Mouse (Mus musculus) stomach, embryonic 14.5 days (tissue): ENCODE data around the gene Cdk15. TPM values are rescaled to one million over a fixed set of nuclear protein-coding genes. Genes with fewer than 3 reads are reported as not detected.

Source experiments
- ATAC-seq: fragments of 200-750 bp; cut with Nextera tagmentation; 2 replicates; pipeline ENCODE4 v1.8.0; 2017; ENCODE audit warnings: low read depth, moderate TSS enrichment; ENCODE audit not compliant: insufficient number of reproducible peaks, insufficient read depth, low FRiP score
- H3K27ac ChIP-seq: fragments of 300-500 bp; sonication (generic); 2 replicates; pipeline ENCODE4 v1.5.1; 2014; ENCODE audit warnings: mild to moderate bottlenecking, low read length, moderate library complexity, mixed read lengths
- H3K27me3 ChIP-seq: fragments of 300-500 bp; sonication (generic); 2 replicates; pipeline ENCODE4 v1.6.1; 2014; ENCODE audit warnings: low read length, control low read depth, mixed read lengths; ENCODE audit not compliant: control insufficient read depth, insufficient read depth
- H3K36me3 ChIP-seq: fragments of 300-500 bp; sonication (generic); 2 replicates; pipeline ENCODE4 v1.6.1; 2014; ENCODE audit warnings: mild to moderate bottlenecking, control low read depth, low read length, moderate library complexity, mixed read lengths; ENCODE audit not compliant: control insufficient read depth, insufficient read depth
- H3K4me1 ChIP-seq: fragments of 300-500 bp; sonication (generic); 2 replicates; pipeline ENCODE4 v1.6.1; 2014; ENCODE audit warnings: low read length, control low read depth, mixed read lengths; ENCODE audit not compliant: control insufficient read depth, insufficient read depth
- H3K4me2 ChIP-seq: fragments of 300-500 bp; sonication (generic); replicated peaks from 2 replicates; pipeline ENCODE4 v1.6.1; 2014; ENCODE audit warnings: low read depth, low read length, control low read depth
- H3K4me3 ChIP-seq: fragments of 300-500 bp; sonication (generic); 2 replicates; pipeline ENCODE4 v1.5.1; 2014; ENCODE audit warnings: low read depth, low read length, control low read depth
- H3K9ac ChIP-seq: fragments of 300-500 bp; sonication (generic); replicated peaks from 2 replicates; pipeline ENCODE4 v1.6.1; 2014; ENCODE audit warnings: low read depth, mild to moderate bottlenecking, control low read depth, low read length, moderate library complexity, mixed read lengths
- H3K9me3 ChIP-seq: fragments of 300-500 bp; sonication (generic); 2 replicates; pipeline ENCODE4 v1.6.1; 2016; ENCODE audit warnings: low read depth, low read length, control low read depth; ENCODE audit not compliant: control insufficient read depth
- WGBS: fragments of 180-500 bp; shearing (Covaris S2); extraction: QIAGEN DNeasy Blood & Tissue Kit; methylation state at CpG from one replicate; pipeline ENCODE4 v1.1.7; 2014; 5-methylcytosine and 5-hydroxymethylcytosine counted together
- polyA plus RNA-seq: library from polyadenylated mRNA; unstranded; fragments of >200 nt; fragmentation: Nextera tagmentation; extraction: Ambion mirVana; gene quantifications from 2 replicates; pipeline ENCODE4 v1.2.1, GENCODE M21; 2014

Cdk15 gene
- polyA plus RNA-seq, 1 experiment from 2014 or later = not detected

- no peaks in the 10 kb centered on the region for H3K9me3 ChIP-seq
- no peak for ATAC-seq
- H3K4me2 ChIP-seq = no peak overlapping the region
- WGBS = 60% methylated on average over 8 of the region's 8 CpGs
- no peak overlapping the region for H3K27ac ChIP-seq
- H3K4me1 ChIP-seq = no peaks in the 10 kb centered on the region
- no peak overlapping the region for H3K4me3 ChIP-seq
- no peak overlapping the region for H3K9ac ChIP-seq
- no peaks in the 10 kb centered on the region for H3K27me3 ChIP-seq
- no peaks in the 10 kb centered on the region for H3K36me3 ChIP-seq
Measured at GRCm38 (mm10) chr1:59287733-59288132, 31.0 kb downstream of the Cdk15 start.

GRCm38 (mm10) chr1:59291652-59292051 lies 34.9 kb downstream of the Cdk15 start:
- Histone ChIP-seq H3K27me3 (no peaks in the 10 kb centered on the region), H3K4me1 (no peaks in the 10 kb centered on the region), H3K4me2 (no peak overlapping the region), H3K27ac (no peak overlapping the region), H3K36me3 (no peaks in the 10 kb centered on the region), H3K9ac (no peak overlapping the region), H3K9me3 (no peaks in the 10 kb centered on the region), H3K4me3 (no peak overlapping the region)
- WGBS = 47% methylated on average over 2 of the region's 2 CpGs
- ATAC-seq = no peak

- Histone ChIP-seq H3K27ac (no peak overlapping the region), H3K4me2 (no peak overlapping the region), H3K36me3 (no peaks in the 10 kb centered on the region), H3K9ac (no peak overlapping the region), H3K4me3 (no peak overlapping the region), H3K27me3 (no peaks in the 10 kb centered on the region), H3K9me3 (no peaks in the 10 kb centered on the region), H3K4me1 (no peaks in the 10 kb centered on the region)
- no peak for ATAC-seq
- WGBS = 61% methylated on average over 1 of the region's 1 CpGs
Measured at GRCm38 (mm10) chr1:59295769-59296168, 39.1 kb downstream of the Cdk15 start.

- no peak overlapping the region for H3K4me2 ChIP-seq
- H3K27ac ChIP-seq = no peak overlapping the region
- H3K36me3 ChIP-seq = no peaks in the 10 kb centered on the region
Measured at GRCm38 (mm10) chr1:59297167-59297566, 40.5 kb downstream of the Cdk15 start.

GRCm38 (mm10) chr1:59298491-59299090 lies 41.9 kb downstream of the Cdk15 start:
- Histone ChIP-seq H3K4me3 (no peak overlapping the region), H3K9ac (no peak overlapping the region), H3K4me1 (no peaks in the 10 kb centered on the region), H3K27me3 (no peaks in the 10 kb centered on the region), H3K36me3 (no peaks in the 10 kb centered on the region), H3K4me2 (no peak overlapping the region), H3K27ac (no peak overlapping the region), H3K9me3 (no peaks in the 10 kb centered on the region)
- 43% methylated on average over 9 of the region's 9 CpGs for WGBS
- ATAC-seq = no peak

More at GRCm38 (mm10) chr1:59297167-59297566, 40.5 kb downstream of the Cdk15 start:
- no peak for ATAC-seq
- Histone ChIP-seq H3K4me1 (no peaks in the 10 kb centered on the region), H3K27me3 (no peaks in the 10 kb centered on the region), H3K9ac (no peak overlapping the region), H3K4me3 (no peak overlapping the region), H3K9me3 (no peaks in the 10 kb centered on the region)
- WGBS = 74% methylated on average over 3 of the region's 3 CpGs

- no peak overlapping the region for H3K4me3 ChIP-seq
- H3K4me2 ChIP-seq = no peak overlapping the region
- H3K9me3 ChIP-seq = no peaks in the 10 kb centered on the region
- no peak overlapping the region for H3K9ac ChIP-seq
- H3K36me3 ChIP-seq = no peaks in the 10 kb centered on the region
- no peaks in the 10 kb centered on the region for H3K4me1 ChIP-seq
- H3K27ac ChIP-seq = no peak overlapping the region
- ATAC-seq = no peak
- no peaks in the 10 kb centered on the region for H3K27me3 ChIP-seq
- WGBS = 85% methylated on average over 5 of the region's 5 CpGs
Measured at GRCm38 (mm10) chr1:59307310-59307709, 50.6 kb downstream of the Cdk15 start.

- H3K36me3 ChIP-seq = no peaks in the 10 kb centered on the region
- H3K9ac ChIP-seq = no peak overlapping the region
- no peak for ATAC-seq
- H3K27me3 ChIP-seq = no peaks in the 10 kb centered on the region
- H3K4me2 ChIP-seq = no peak overlapping the region
- H3K9me3 ChIP-seq = no peaks in the 10 kb centered on the region
- peaks cover 8% of the 10 kb centered on the region; the same call in 1 of the 2 replicates for H3K4me1 ChIP-seq
- no peak overlapping the region for H3K4me3 ChIP-seq
- 71% methylated on average over 5 of the region's 5 CpGs for WGBS
- no peak overlapping the region for H3K27ac ChIP-seq
Measured at GRCm38 (mm10) chr1:59311292-59311885, 54.7 kb downstream of the Cdk15 start.

GRCm38 (mm10) chr1:59312187-59313153 lies 55.8 kb downstream of the Cdk15 start:
- Histone ChIP-seq H3K36me3 (no peaks in the 10 kb centered on the region), H3K27me3 (no peaks in the 10 kb centered on the region), H3K9ac (no peak overlapping the region), H3K4me1 (peaks cover 8% of the 10 kb centered on the region; the same call in 1 of the 2 replicates), H3K4me3 (no peak overlapping the region), H3K27ac (no peak overlapping the region), H3K4me2 (no peak overlapping the region), H3K9me3 (no peaks in the 10 kb centered on the region)
- WGBS = 67% methylated on average over 10 of the region's 10 CpGs
- ATAC-seq = no peak
